Mouse (Mus musculus) liver, embryonic 14.5 days (tissue): Measurements from ENCODE around the gene Tdrd3. TPM values are rescaled to one million over a fixed set of nuclear protein-coding genes. Genes with fewer than 3 reads are reported as not detected.

Experiments used
- ATAC-seq: fragments of 200-750 bp; cut with Nextera tagmentation; 2 replicates; pipeline ENCODE4 v1.8.0; 2017; ENCODE audit warnings: moderate number of reproducible peaks, mild to moderate bottlenecking, moderate library complexity; ENCODE audit not compliant: insufficient read depth
- DNase-seq, 3 experiments: peaks; one replicate each; pipeline ENCODE4 v3.0.0-alpha.2; 2012 to 2013; ENCODE audit warnings: low read depth in 3 of 3, low spot score in 3 of 3
- H3K27ac ChIP-seq: fragments of 300-500 bp; sonication (generic); 2 replicates; pipeline ENCODE4 v1.5.1; 2014; ENCODE audit warnings: moderate library complexity, mild to moderate bottlenecking, control low read depth, inconsistent platforms
- H3K27me3 ChIP-seq: fragments of 300-500 bp; sonication (generic); 2 replicates; pipeline ENCODE4 v1.6.1; 2014; ENCODE audit warnings: mild to moderate bottlenecking, low read length, moderate library complexity; ENCODE audit not compliant: control insufficient read depth, insufficient read depth
- H3K36me3 ChIP-seq: fragments of 300-500 bp; sonication (generic); replicated peaks from 2 replicates; pipeline ENCODE4 v1.6.1; 2014; ENCODE audit warnings: low read depth; ENCODE audit not compliant: control insufficient read depth, insufficient read depth
- H3K4me1 ChIP-seq, 2 experiments: fragments of 200-500 bp in 1 of 2; fragments of 300-500 bp in 1 of 2; sonication (generic) in 1 of 2; replicated peaks; 2 replicates each; pipeline ENCODE4 v1.6.1; 2012 to 2014; ENCODE audit warnings: antibody characterized with exemption in 1 of 2, inconsistent platforms in 1 of 2, low read length in 1 of 2; ENCODE audit not compliant: control insufficient read depth in 2 of 2, insufficient read depth in 2 of 2
- H3K4me2 ChIP-seq: fragments of 300-500 bp; sonication (generic); 2 replicates; pipeline ENCODE4 v1.6.1; 2014; ENCODE audit warnings: low read depth, mild to moderate bottlenecking, control low read depth, moderate library complexity
- H3K4me3 ChIP-seq, 2 experiments: fragments of 200-500 bp in 1 of 2; fragments of 300-500 bp in 1 of 2; sonication (generic) in 1 of 2; 2 replicates each; pipeline ENCODE4 v1.5.1; 2012 to 2014; ENCODE audit warnings: low read depth in 2 of 2, low read length in 2 of 2, mild to moderate bottlenecking in 2 of 2, control low read depth in 1 of 2, inconsistent platforms in 1 of 2, moderate library complexity in 1 of 2; ENCODE audit not compliant: insufficient read depth in 1 of 2
- H3K9ac ChIP-seq: fragments of 300-500 bp; sonication (generic); replicated peaks from 2 replicates; pipeline ENCODE4 v1.6.1; 2014; ENCODE audit warnings: mild to moderate bottlenecking, control low read depth, moderate library complexity
- H3K9me3 ChIP-seq: fragments of 300-500 bp; sonication (generic); 2 replicates; pipeline ENCODE4 v1.6.1; 2016; ENCODE audit warnings: low read length, mixed read lengths; ENCODE audit not compliant: control insufficient read depth
- CTCF ChIP-seq: IDR thresholded peaks from 2 replicates; pipeline ENCODE4 v1.5.1; 2016; ENCODE audit warnings: antibody characterized with exemption, low read depth, control low read depth
- EP300 ChIP-seq: IDR thresholded peaks from 2 replicates; pipeline ENCODE4 v1.6.1; 2016; ENCODE audit warnings: antibody characterized with exemption, low read depth
- WGBS: fragments of 180-500 bp; shearing (Covaris S2); extraction: QIAGEN DNeasy Blood & Tissue Kit; methylation state at CpG from one replicate; pipeline ENCODE4 v1.1.7; 2014; ENCODE audit not compliant: insufficient replicate concordance; 5-methylcytosine and 5-hydroxymethylcytosine counted together
- polyA plus RNA-seq, 2 experiments: library from polyadenylated mRNA; depleted of rRNA in 1 of 2; stranded (reverse) in 1 of 2; unstranded in 1 of 2; fragments of >200 nt; fragmentation: Nextera tagmentation in 1 of 2; extraction: Ambion mirVana in 1 of 2; gene quantifications; 2 replicates each; pipeline versions ENCODE4 v1.2.1 to v1.2.3; 2012 to 2014

Tdrd3 gene
- polyA plus RNA-seq, 2 experiments, result 5.1 to 6.9 TPM

- Histone ChIP-seq H3K9ac (no peak overlapping the region), H3K27me3 (no peaks in the 10 kb centered on the region), H3K27ac (no peak overlapping the region), H3K4me1 (no peaks in the 10 kb centered on the region), H3K4me2 (no peak overlapping the region), H3K4me3 (no peak overlapping the region), H3K9me3 (no peaks in the 10 kb centered on the region), H3K36me3 (no peaks in the 10 kb centered on the region)
- ATAC-seq, result no peak
- TF ChIP-seq CTCF (no peak), EP300 (no peak)
- 49% methylated on average over 9 of the region's 9 CpGs for WGBS
- DNase-seq, result no peak
Measured at GRCm38 (mm10) chr14:87563841-87564240, 147.4 kb downstream of the Tdrd3 start.

- no peak overlapping the region for H3K4me3 ChIP-seq
- H3K4me1 ChIP-seq, result no peaks in the 10 kb centered on the region
- H3K27me3 ChIP-seq, result no peaks in the 10 kb centered on the region
- H3K9ac ChIP-seq, result no peak overlapping the region
- DNase-seq (no peak), ATAC-seq (no peak)
- TF ChIP-seq CTCF (peak; percentile 42), EP300 (no peak)
- H3K9me3 ChIP-seq, result no peaks in the 10 kb centered on the region
- H3K36me3 ChIP-seq, result no peaks in the 10 kb centered on the region
- H3K4me2 ChIP-seq, result no peak overlapping the region
- WGBS, result 21% methylated on average over 7 of the region's 7 CpGs
- no peak overlapping the region for H3K27ac ChIP-seq
Measured at GRCm38 (mm10) chr14:87566211-87566610, 149.8 kb downstream of the Tdrd3 start.

GRCm38 (mm10) chr14:87567034-87567461 lies 150.6 kb downstream of the Tdrd3 start:
- WGBS, result 22% methylated on average over 3 of the region's 3 CpGs
- H3K36me3 ChIP-seq, result no peaks in the 10 kb centered on the region
- no peaks in the 10 kb centered on the region for H3K4me1 ChIP-seq
- no peak overlapping the region for H3K27ac ChIP-seq
- no peak overlapping the region for H3K4me2 ChIP-seq
- ATAC-seq (no peak), DNase-seq (no peak)
- H3K9me3 ChIP-seq, result no peaks in the 10 kb centered on the region
- TF ChIP-seq EP300, result no peak
- peak; percentile 35; the same call in 1 of the 2 replicates for TF ChIP-seq CTCF
- H3K4me3 ChIP-seq, result no peak overlapping the region
- H3K9ac ChIP-seq, result no peak overlapping the region
- H3K27me3 ChIP-seq, result no peaks in the 10 kb centered on the region

GRCm38 (mm10) chr14:87567626-87568446 lies 151.4 kb downstream of the Tdrd3 start:
- ATAC-seq (no peak), DNase-seq (no peak)

GRCm38 (mm10) chr14:87568447-87568908 lies 152.0 kb downstream of the Tdrd3 start:
- Histone ChIP-seq H3K4me2 (no peak overlapping the region), H3K27ac (no peak overlapping the region), H3K27me3 (no peaks in the 10 kb centered on the region), H3K36me3 (no peaks in the 10 kb centered on the region), H3K4me1 (no peaks in the 10 kb centered on the region), H3K9ac (no peak overlapping the region), H3K4me3 (no peak overlapping the region), H3K9me3 (no peaks in the 10 kb centered on the region)
- ATAC-seq (no peak), DNase-seq (no peak)
- TF ChIP-seq CTCF (no peak), EP300 (no peak)
- WGBS, result 19% methylated on average over 15 of the region's 15 CpGs

More at GRCm38 (mm10) chr14:87567626-87568446, 151.4 kb downstream of the Tdrd3 start:
- Histone ChIP-seq H3K36me3 (no peaks in the 10 kb centered on the region), H3K9me3 (no peaks in the 10 kb centered on the region), H3K9ac (no peak overlapping the region), H3K27ac (no peak overlapping the region), H3K27me3 (no peaks in the 10 kb centered on the region), H3K4me3 (no peak overlapping the region), H3K4me2 (no peak overlapping the region), H3K4me1 (no peaks in the 10 kb centered on the region)
- TF ChIP-seq EP300, result no peak
- TF ChIP-seq CTCF, result no peak
- 14% methylated on average over 20 of the region's 20 CpGs for WGBS
